Mouse (Mus musculus) G1E (cell line): ENCODE data around the gene Gabbr1. TPM values are rescaled to one million over a fixed set of nuclear protein-coding genes. Genes with fewer than 3 reads are reported as not detected.

ENCODE experiments used
- ATAC-seq: 2 replicates; pipeline ENCODE4 v1.8.0; 2016; ENCODE audit warnings: mild to moderate bottlenecking; ENCODE audit not compliant: insufficient number of reproducible peaks, poor library complexity, low FRiP score, severe bottlenecking; ENCODE audit errors: extremely low read depth
- DNase-seq: peaks from one replicate; pipeline ENCODE4 v3.0.0; 2012; ENCODE audit warnings: low spot score
- H3K27me3 ChIP-seq: 2 replicates; pipeline ENCODE4 v1.6.1; 2012; ENCODE audit warnings: mild to moderate bottlenecking, low read length, inconsistent platforms; ENCODE audit not compliant: insufficient read depth
- H3K36me3 ChIP-seq: replicated peaks from 2 replicates; pipeline ENCODE3; 2012; ENCODE audit warnings: mild to moderate bottlenecking, inconsistent platforms
- H3K4me1 ChIP-seq: 2 replicates; pipeline ENCODE4 v1.6.1; 2012; ENCODE audit warnings: low read depth, low read length, inconsistent platforms, mixed read lengths; ENCODE audit not compliant: insufficient read depth
- H3K4me3 ChIP-seq: 2 replicates; pipeline ENCODE4 v1.5.1; 2012; ENCODE audit warnings: low read depth, mild to moderate bottlenecking, inconsistent platforms, low read length, moderate library complexity, mixed read lengths
- H3K9me3 ChIP-seq: replicated peaks from 2 replicates; pipeline ENCODE4 v1.6.1; 2012; ENCODE audit warnings: inconsistent platforms
- CTCF ChIP-seq: IDR thresholded peaks from 2 replicates; pipeline ENCODE4 v1.5.1; 2012; ENCODE audit warnings: low read depth, low read length, inconsistent platforms, mixed read lengths
- GATA1 ChIP-seq: IDR thresholded peaks from 2 replicates; pipeline ENCODE4 v1.6.1; 2012; ENCODE audit warnings: borderline replicate concordance, low read length, inconsistent platforms, mixed read lengths
- GATA2 ChIP-seq: IDR thresholded peaks from 2 replicates; pipeline ENCODE4 v1.6.1; 2012; ENCODE audit warnings: low read depth, low read length, inconsistent platforms, borderline replicate concordance
- POLR2AphosphoS5 ChIP-seq: IDR thresholded peaks from 2 replicates; pipeline ENCODE4 v1.6.1; 2012; ENCODE audit warnings: low read depth, low read length, inconsistent platforms; ENCODE audit not compliant: insufficient replicate concordance
- TAL1 ChIP-seq: conservative IDR thresholded peaks from 2 replicates; pipeline ENCODE4 v1.6.1; 2012; ENCODE audit warnings: low read depth, low read length, inconsistent platforms, mixed read lengths
- polyA plus RNA-seq: library from polyadenylated mRNA; stranded (reverse); fragments of >175 nt; gene quantifications from 2 replicates; pipeline ENCODE4 v1.2.3, GENCODE M21; 2012
- total RNA-seq, 2 experiments: library from RNA; stranded (forward) in 1 of 2; stranded (reverse) in 1 of 2; fragments of 200-1000 nt in 1 of 2; fragments of >200 nt in 1 of 2; fragmentation: Nextera tagmentation in 1 of 2; gene quantifications; 2 replicates each; pipeline ENCODE4 v1.2.3; 2014 to 2017

Gabbr1 gene
- total RNA-seq (2014; fragmentation: Nextera tagmentation) (35.2 and 36.4 TPM in 2 replicates), total RNA-seq (2017) (11.7 and 12.4 TPM in 2 replicates), polyA plus RNA-seq (31.9 and 42.6 TPM in 2 replicates)

DNA sequence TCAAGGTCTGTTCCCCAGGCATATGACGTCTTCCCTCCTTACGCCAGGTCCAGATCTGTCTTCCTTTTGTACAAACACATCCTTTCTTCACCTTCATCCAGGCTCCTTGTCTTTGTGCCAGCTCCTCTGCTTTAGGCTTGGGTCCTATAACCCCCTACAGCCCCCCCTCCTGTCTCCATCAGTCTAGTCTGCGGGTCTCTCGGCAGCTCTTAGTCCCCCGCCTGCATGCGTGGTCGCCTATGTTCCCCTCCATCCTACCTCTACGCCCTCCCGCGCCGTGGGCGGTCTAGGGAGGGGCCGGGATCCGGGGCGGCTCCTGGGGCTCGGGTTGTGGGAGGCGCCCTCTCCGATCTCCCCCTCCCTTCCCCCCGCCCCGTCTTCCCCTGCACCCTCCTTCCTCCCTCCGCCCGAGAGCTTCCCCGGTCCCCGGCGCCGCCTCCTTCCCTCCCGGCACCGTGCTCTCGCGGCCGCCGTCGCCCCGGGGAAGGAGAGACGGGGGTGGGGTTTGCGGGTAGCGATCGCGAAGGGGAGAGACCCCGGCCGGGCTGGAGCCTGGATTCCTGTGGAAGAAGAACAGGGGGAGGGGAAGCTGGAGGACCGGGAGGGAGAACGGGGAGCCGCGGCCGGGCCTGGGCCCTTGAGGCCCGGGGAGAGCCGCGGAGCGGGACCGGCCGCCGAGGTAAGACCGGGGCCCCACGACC, at the start of gene Gabbr1:
Gene Gabbr1, plus strand, starts transcription at position 356 of the 701 bp plus-strand sequence.
- peaks cover 42% of the 10 kb centered on the region for H3K4me1 ChIP-seq
- H3K36me3 ChIP-seq, result peaks cover 22% of the 10 kb centered on the region
- peaks cover 22% of the 10 kb centered on the region for H3K27me3 ChIP-seq
- H3K4me3 ChIP-seq, result peak within 1 kb of the TSS; percentile 82
- TF ChIP-seq TAL1 (no peak), GATA2 (no peak), POLR2AphosphoS5 (no peak), CTCF (no peak), GATA1 (no peak)
- no peaks in the 10 kb centered on the region for H3K9me3 ChIP-seq
- DNase-seq (peak; percentile 82), ATAC-seq (peak; percentile 73)

GRCm38 (mm10) chr17:36997033-36997735, 48.6 kb upstream of the Gabbr1 start:
- Histone ChIP-seq H3K36me3 (no peaks in the 10 kb centered on the region), H3K4me1 (no peaks in the 10 kb centered on the region; the same call in 1 of the 2 replicates), H3K4me3 (no peak overlapping the region), H3K9me3 (no peaks in the 10 kb centered on the region), H3K27me3 (peaks cover 3% of the 10 kb centered on the region; the same call in 1 of the 2 replicates)
- TF ChIP-seq POLR2AphosphoS5, result no peak
- TF ChIP-seq CTCF, result peak; percentile 55; the same call in 1 of the 2 replicates
- DNase-seq (peak; percentile 11), ATAC-seq (no peak)

DNA sequence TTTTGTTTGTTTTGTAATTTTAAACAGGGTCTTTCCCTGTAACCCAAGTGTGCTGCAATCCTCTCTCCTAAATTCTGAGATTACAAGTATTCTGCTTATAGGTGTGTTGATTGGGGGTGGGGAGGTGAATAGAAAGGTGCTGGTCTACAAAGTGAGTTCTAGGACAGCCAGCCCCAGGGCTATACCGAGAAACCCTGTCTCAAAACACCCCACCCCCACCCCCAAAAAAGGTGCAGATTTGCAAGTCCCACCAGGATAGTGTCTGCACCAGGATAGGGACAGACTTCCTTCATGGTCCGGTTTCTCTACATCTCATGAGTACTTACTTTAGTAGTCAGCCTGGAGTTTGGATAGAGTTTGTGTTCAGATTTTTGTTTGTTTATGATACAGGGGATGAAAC, 47.3 kb upstream of the Gabbr1 start:
- peaks cover 15% of the 10 kb centered on the region for H3K27me3 ChIP-seq
- no peak for TF ChIP-seq GATA2
- no peak for TF ChIP-seq TAL1
- TF ChIP-seq GATA1, result no peak
- no peak for TF ChIP-seq CTCF
- TF ChIP-seq POLR2AphosphoS5, result no peak
- H3K4me1 ChIP-seq, result no peaks in the 10 kb centered on the region
- H3K4me3 ChIP-seq, result no peak overlapping the region
- no peaks in the 10 kb centered on the region for H3K9me3 ChIP-seq
- DNase-seq (no peak), ATAC-seq (no peak)
- no peaks in the 10 kb centered on the region for H3K36me3 ChIP-seq

DNA sequence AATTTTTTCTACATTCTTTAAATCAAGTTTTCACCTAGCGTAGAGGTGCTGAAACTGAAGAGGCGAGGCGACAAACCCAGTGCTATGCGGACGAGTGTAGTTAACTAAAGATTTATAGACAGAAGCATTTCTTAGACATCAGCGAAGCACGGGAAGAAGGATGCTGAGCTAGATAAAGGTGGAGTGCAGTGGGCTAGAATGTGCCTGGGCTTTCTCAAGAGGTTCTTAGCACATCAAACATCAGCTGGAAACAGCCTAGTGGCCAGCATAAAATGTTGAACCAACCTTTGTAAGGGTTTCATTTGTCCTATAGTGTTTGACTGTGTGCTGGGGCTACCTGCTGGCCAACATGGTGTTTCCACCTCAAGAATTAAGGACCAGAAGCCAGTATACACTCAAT, 44.9 kb upstream of the Gabbr1 start, which contains the start of gene Zfp57:
Gene Zfp57, plus strand, starts transcription at position 301 of the 400 bp plus-strand sequence.
- no peaks in the 10 kb centered on the region for H3K9me3 ChIP-seq
- no peak within 1 kb of the TSS for H3K4me3 ChIP-seq
- peaks cover 15% of the 10 kb centered on the region for H3K27me3 ChIP-seq
- ATAC-seq, result no peak
- TF ChIP-seq GATA2 (no peak), GATA1 (no peak), CTCF (no peak), POLR2AphosphoS5 (no peak), TAL1 (no peak)
- no peaks in the 10 kb centered on the region for H3K36me3 ChIP-seq
- H3K4me1 ChIP-seq, result no peaks in the 10 kb centered on the region
- DNase-seq, result no peak

- Histone ChIP-seq H3K27me3 (peaks cover 15% of the 10 kb centered on the region), H3K4me3 (no peak overlapping the region), H3K9me3 (no peaks in the 10 kb centered on the region), H3K36me3 (no peaks in the 10 kb centered on the region), H3K4me1 (no peaks in the 10 kb centered on the region)
- DNase-seq (no peak), ATAC-seq (no peak)
- TF ChIP-seq GATA1, result no peak
- no peak for TF ChIP-seq POLR2AphosphoS5
- TF ChIP-seq GATA2, result no peak
- no peak for TF ChIP-seq TAL1
- TF ChIP-seq CTCF, result no peak
Observed at GRCm38 (mm10) chr17:37002364-37003330, 43.1 kb upstream of the Gabbr1 start.
